Comparison of ENCODE assay signal across 7 mouse cellular contexts in genomic region chr4:150854839-150855246, GRCm38 (mm10). TPM values are rescaled to one million over a fixed set of nuclear protein-coding genes. Genes with fewer than 3 reads are reported as not detected.
DNase-seq lines count a peak whose midpoint lies in the region; ATAC-seq and TF ChIP-seq lines count a peak whose summit lies in the region.

No protein-coding gene starts in this region.

- H3K36me3 ChIP-seq in embryonic facial prominence, embryonic 10.5 days (replicated peaks), result 0 out of 2 replicates have a peak, but pooled peaks cover 2% of the 10 kb centered on the region
- peaks cover 6% of the 10 kb centered on the region for H3K36me3 ChIP-seq in heart, adult 2 months (ENCODE audit: control insufficient read depth, insufficient read depth, low read length)
- peaks cover 10% of the 10 kb centered on the region; the same call in 1 of the 2 replicates for H3K36me3 ChIP-seq in kidney, adult 2 months (ENCODE audit: control insufficient read depth, insufficient read depth, low read length)
- no peaks in the 10 kb centered on the region for H3K36me3 ChIP-seq in limb, embryonic 11.5 days (ENCODE audit: control insufficient read depth, insufficient read depth, low read length)
- no peaks in the 10 kb centered on the region for H3K36me3 ChIP-seq in midbrain, embryonic 14.5 days (ENCODE audit: control insufficient read depth, insufficient read depth, low read length)

- H3K9ac ChIP-seq in heart, adult 2 months (ENCODE audit: low read depth, low read length), result peak overlapping the region; percentile 97
- peak overlapping the region; percentile 94 for H3K9ac ChIP-seq in limb, embryonic 11.5 days (ENCODE audit: low read length)
- peak overlapping the region; percentile 95 for H3K9ac ChIP-seq in midbrain, embryonic 14.5 days (replicated peaks; ENCODE audit: low read length)

- H3K27me3 ChIP-seq in embryonic facial prominence, embryonic 10.5 days (replicated peaks; ENCODE audit: low read depth, poor library complexity, severe bottlenecking), result peaks cover 15% of the 10 kb centered on the region
- H3K27me3 ChIP-seq in heart, adult 2 months (ENCODE audit: control insufficient read depth, insufficient read depth, low read length), result no peaks in the 10 kb centered on the region
- no peaks in the 10 kb centered on the region for H3K27me3 ChIP-seq in kidney, adult 2 months (replicated peaks; ENCODE audit: control insufficient read depth, insufficient read depth, low read length)
- no peaks in the 10 kb centered on the region for H3K27me3 ChIP-seq in limb, embryonic 11.5 days (ENCODE audit: control insufficient read depth, insufficient read depth, low read length)
- no peaks in the 10 kb centered on the region for H3K27me3 ChIP-seq in midbrain, embryonic 14.5 days (ENCODE audit: control insufficient read depth, insufficient read depth, low read length)

- peak; percentile 99 for TF ChIP-seq POLR2A in heart, adult 2 months (IDR thresholded peaks at IDR 0.05; ENCODE audit: insufficient read depth, low read depth, low read length)
- peak; percentile 99 for TF ChIP-seq POLR2A in kidney, adult 2 months (IDR thresholded peaks at IDR 0.05; ENCODE audit: low read depth, low read length)

- H3K4me2 ChIP-seq in limb, embryonic 11.5 days (ENCODE audit: low read depth, severe bottlenecking), result peak overlapping the region; percentile 57
- H3K4me2 ChIP-seq in midbrain, embryonic 14.5 days (ENCODE audit: low read length), result peak overlapping the region; percentile 70

- H3K27ac ChIP-seq in embryonic facial prominence, embryonic 10.5 days (replicated peaks), result peak overlapping the region; percentile 98
- H3K27ac ChIP-seq in heart, adult 2 months, result peak overlapping the region; percentile 86
- H3K27ac ChIP-seq in kidney, adult 2 months (ENCODE audit: insufficient read depth, low read depth, low read length), result peak overlapping the region; percentile 97
- peak overlapping the region; percentile 98 for H3K27ac ChIP-seq in limb, embryonic 11.5 days (replicated peaks; ENCODE audit: low read depth, low read length)
- H3K27ac ChIP-seq in midbrain, embryonic 14.5 days (replicated peaks; ENCODE audit: low read depth, low read length), result peak overlapping the region; percentile 97

- peak; percentile 93 for ATAC-seq in limb, embryonic 11.5 days (ENCODE audit: insufficient number of reproducible peaks, low FRiP score, low TSS enrichment, low read depth)
- ATAC-seq in midbrain, embryonic 14.5 days (ENCODE audit: low FRiP score, low TSS enrichment), result peak; percentile 95

- peak; percentile 82 for TF ChIP-seq CTCF in heart, adult 2 months (IDR thresholded peaks at IDR 0.05)
- peak; percentile 57 for TF ChIP-seq CTCF in kidney, adult 2 months (conservative IDR thresholded peaks at IDR 0.05; ENCODE audit: insufficient read depth, insufficient read length, low read depth, low read length)

- peak; percentile 97 for DNase-seq in adrenal gland, postnatal 25 days
- DNase-seq in embryonic facial prominence, embryonic 10.5 days (ENCODE audit: low spot score), result peak; percentile 98
- DNase-seq in heart, adult 2 months, result peak; percentile 95 to 98
- DNase-seq in kidney, adult 2 months, result peak; percentile 97
- DNase-seq in limb, embryonic 11.5 days (ENCODE audit: low spot score), result peak; percentile 99
- peak; percentile 99 for DNase-seq in midbrain, embryonic 14.5 days
- DNase-seq in spleen, adult 12 weeks (ENCODE audit: low spot score), result peak; percentile 78

- peaks cover 33% of the 10 kb centered on the region for H3K4me1 ChIP-seq in embryonic facial prominence, embryonic 10.5 days
- peaks cover 8% of the 10 kb centered on the region for H3K4me1 ChIP-seq in heart, adult 2 months (ENCODE audit: control insufficient read depth, insufficient read depth, low read length)
- H3K4me1 ChIP-seq in kidney, adult 2 months (ENCODE audit: control insufficient read depth, insufficient read depth, low read length), result peaks cover 22% of the 10 kb centered on the region
- peaks cover 9% of the 10 kb centered on the region for H3K4me1 ChIP-seq in limb, embryonic 11.5 days (ENCODE audit: control insufficient read depth, insufficient read depth, low read length)
- peaks cover 9% of the 10 kb centered on the region for H3K4me1 ChIP-seq in midbrain, embryonic 14.5 days (ENCODE audit: control insufficient read depth, insufficient read depth, low read length)

- no peaks in the 10 kb centered on the region for H3K9me3 ChIP-seq in embryonic facial prominence, embryonic 10.5 days
- no peaks in the 10 kb centered on the region for H3K9me3 ChIP-seq in limb, embryonic 11.5 days (ENCODE audit: control insufficient read depth, low read length)
- H3K9me3 ChIP-seq in midbrain, embryonic 14.5 days (ENCODE audit: control insufficient read depth, low read length), result no peaks in the 10 kb centered on the region

- WGBS in embryonic facial prominence, embryonic 10.5 days, result under 1% methylated on average over 59 of the region's 59 CpGs
- WGBS in heart, adult 2 months, result under 1% methylated on average over 58 of the region's 59 CpGs
- under 1% methylated on average over 59 of the region's 59 CpGs for WGBS in kidney, adult 2 months
- under 1% methylated on average over 55 of the region's 59 CpGs for WGBS in limb, embryonic 11.5 days
- under 1% methylated on average over 59 of the region's 59 CpGs for WGBS in midbrain, embryonic 14.5 days

- peak; percentile 72; the same call in 1 of the 2 replicates for TF ChIP-seq EP300 in heart, adult 2 months (IDR thresholded peaks at IDR 0.05; ENCODE audit: insufficient read depth, low read depth, low read length)

- intact Hi-C loops in heart, adult 2 months (cut with DNase I), result loop anchor here (2.0 to 5.0 kb wide), 3 partner anchors 44 to 68 kb away; no protein-coding TSS in a partner anchor

- peak overlapping the region; percentile 92 for H3K4me3 ChIP-seq in embryonic facial prominence, embryonic 10.5 days
- peak overlapping the region; percentile 82 for H3K4me3 ChIP-seq in heart, adult 2 months
- peak overlapping the region; percentile 92 for H3K4me3 ChIP-seq in kidney, adult 2 months (ENCODE audit: insufficient read depth, low read depth, low read length)
- H3K4me3 ChIP-seq in limb, embryonic 11.5 days (ENCODE audit: low read depth, low read length), result peak overlapping the region; percentile 83
- H3K4me3 ChIP-seq in midbrain, embryonic 14.5 days (replicated peaks; ENCODE audit: low read depth, low read length), result peak overlapping the region; percentile 81

- peaks cover 4% of the 10 kb centered on the region; the same call in 1 of the 2 replicates for H3K79me2 ChIP-seq in heart, adult 2 months (replicated peaks; ENCODE audit: control insufficient read depth, insufficient read depth, low read length)

RNA-seq across cellular contexts. Expression of gene Errfi1, which starts 1.1 kb away (rescaled TPM):
- 23.4 and 32.5 TPM in 2 replicates for total RNA-seq in adrenal gland, postnatal 25 days (2021)
- 27.0 and 28.1 TPM in 2 replicates for polyA plus RNA-seq in embryonic facial prominence, embryonic 10.5 days (2016; fragmentation: Nextera tagmentation; extraction: Ambion mirVana)
- 10 to 100 TPM; 22.1 to 44.1 TPM for total RNA-seq in heart, adult 2 months (2021)
- 21.3 and 22.5 TPM in 2 replicates for polyA plus RNA-seq in heart, adult 2 months (2012; rRNA removed)
- 230 TPM in 2 replicates for polyA plus RNA-seq in kidney, adult 2 months (2012; rRNA removed)
- 33.2 and 34.7 TPM in 2 replicates for polyA plus RNA-seq in limb, embryonic 11.5 days (2014; fragmentation: Nextera tagmentation; extraction: Ambion mirVana)
- polyA plus RNA-seq in midbrain, embryonic 14.5 days (2014; fragmentation: Nextera tagmentation; extraction: Ambion mirVana), result 20.1 and 25.3 TPM in 2 replicates

RNA-seq across cellular contexts. Expression of gene Park7, which starts 59.4 kb away (rescaled TPM):
- 284 and 290 TPM in 2 replicates for total RNA-seq in adrenal gland, postnatal 25 days (2021)
- 496 and 508 TPM in 2 replicates for polyA plus RNA-seq in embryonic facial prominence, embryonic 10.5 days (2016; fragmentation: Nextera tagmentation; extraction: Ambion mirVana)
- 100 to 1,000 TPM; 234 to 265 TPM for total RNA-seq in heart, adult 2 months (2021)
- polyA plus RNA-seq in heart, adult 2 months (2012; rRNA removed), result 148 and 201 TPM in 2 replicates
- polyA plus RNA-seq in kidney, adult 2 months (2012; rRNA removed), result 314 and 444 TPM in 2 replicates
- 486 and 501 TPM in 2 replicates for polyA plus RNA-seq in limb, embryonic 11.5 days (2014; fragmentation: Nextera tagmentation; extraction: Ambion mirVana)
- polyA plus RNA-seq in midbrain, embryonic 14.5 days (2014; fragmentation: Nextera tagmentation; extraction: Ambion mirVana), result 367 and 400 TPM in 2 replicates

RNA-seq across cellular contexts. Expression of gene Tnfrsf9, which starts 59.5 kb away (rescaled TPM):
- total RNA-seq in adrenal gland, postnatal 25 days (2021), result 0.15 TPM in 1 of 2 replicates, not detected in the other
- polyA plus RNA-seq in embryonic facial prominence, embryonic 10.5 days (2016; fragmentation: Nextera tagmentation; extraction: Ambion mirVana), result 0.38 and 0.69 TPM in 2 replicates
- under 1 TPM; 0.14 to 0.18 TPM for total RNA-seq in heart, adult 2 months (2021)
- polyA plus RNA-seq in heart, adult 2 months (2012; rRNA removed), result 0.09 and 0.12 TPM in 2 replicates
- 0.14 and 0.86 TPM in 2 replicates for polyA plus RNA-seq in kidney, adult 2 months (2012; rRNA removed)
- 0.69 and 0.72 TPM in 2 replicates for polyA plus RNA-seq in limb, embryonic 11.5 days (2014; fragmentation: Nextera tagmentation; extraction: Ambion mirVana)
- 0.13 TPM in 1 of 2 replicates, not detected in the other for polyA plus RNA-seq in midbrain, embryonic 14.5 days (2014; fragmentation: Nextera tagmentation; extraction: Ambion mirVana)

Comparison
In these comparisons a context has a peak if more than half of its experiments do, and no peak if none do; other contexts are left out.
1. Peak in every context shown above with its lines: DNase-seq, ATAC-seq, H3K4me3 ChIP-seq and H3K27ac ChIP-seq.